Mouse (Mus musculus): ENCODE data around the gene Lta. TPM values are rescaled to one million over a fixed set of nuclear protein-coding genes. Genes with fewer than 3 reads are reported as not detected.

The Lta gene
- polyA plus RNA-seq, 1 experiment from 2014 or later = 1.1 TPM

- WGBS = 8% methylated on average over 8 of the region's 8 CpGs
- peak overlapping the region; percentile 99 for H3K27ac ChIP-seq (ENCODE audit: low read length)
- H3K4me2 ChIP-seq (ENCODE audit: low read length) = peak overlapping the region; percentile 71
- H3K9me3 ChIP-seq (replicated peaks; ENCODE audit: control insufficient read depth, low read length, poor library complexity, severe bottlenecking) = no peaks in the 10 kb centered on the region
- no peak for ATAC-seq
- peaks cover 28% of the 10 kb centered on the region for H3K36me3 ChIP-seq (ENCODE audit: control insufficient read depth, insufficient read depth, low read length)
- peaks cover 29% of the 10 kb centered on the region for H3K4me1 ChIP-seq (ENCODE audit: control insufficient read depth, insufficient read depth, low read length)
- peak overlapping the region; percentile 100 for H3K9ac ChIP-seq (ENCODE audit: low read depth, low read length)
- peak overlapping the region; percentile 99 for H3K4me3 ChIP-seq (ENCODE audit: low read depth, low read length)
- H3K27me3 ChIP-seq (ENCODE audit: control insufficient read depth, insufficient read depth, low read depth, low read length) = no peaks in the 10 kb centered on the region
Measured at GRCm38 (mm10) chr17:35163326-35164081, 41.6 kb downstream of the Lta start.

- H3K27ac ChIP-seq (ENCODE audit: low read length) = peak overlapping the region; percentile 48; the same call in 1 of the 2 replicates
- peak overlapping the region; percentile 100 for H3K9ac ChIP-seq (ENCODE audit: low read depth, low read length)
- H3K36me3 ChIP-seq (ENCODE audit: control insufficient read depth, insufficient read depth, low read length) = peaks cover 35% of the 10 kb centered on the region
- peak overlapping the region; percentile 99 for H3K4me3 ChIP-seq (ENCODE audit: low read depth, low read length)
- no peaks in the 10 kb centered on the region for H3K27me3 ChIP-seq (ENCODE audit: control insufficient read depth, insufficient read depth, low read depth, low read length)
- 30% methylated on average over 12 of the region's 12 CpGs for WGBS
- H3K9me3 ChIP-seq (replicated peaks; ENCODE audit: control insufficient read depth, low read length, poor library complexity, severe bottlenecking) = no peaks in the 10 kb centered on the region
- ATAC-seq = no peak
- peaks cover 29% of the 10 kb centered on the region for H3K4me1 ChIP-seq (ENCODE audit: control insufficient read depth, insufficient read depth, low read length)
- H3K4me2 ChIP-seq (ENCODE audit: low read length) = peak overlapping the region; percentile 71
Measured at GRCm38 (mm10) chr17:35162730-35163129, 42.4 kb downstream of the Lta start.

DNA sequence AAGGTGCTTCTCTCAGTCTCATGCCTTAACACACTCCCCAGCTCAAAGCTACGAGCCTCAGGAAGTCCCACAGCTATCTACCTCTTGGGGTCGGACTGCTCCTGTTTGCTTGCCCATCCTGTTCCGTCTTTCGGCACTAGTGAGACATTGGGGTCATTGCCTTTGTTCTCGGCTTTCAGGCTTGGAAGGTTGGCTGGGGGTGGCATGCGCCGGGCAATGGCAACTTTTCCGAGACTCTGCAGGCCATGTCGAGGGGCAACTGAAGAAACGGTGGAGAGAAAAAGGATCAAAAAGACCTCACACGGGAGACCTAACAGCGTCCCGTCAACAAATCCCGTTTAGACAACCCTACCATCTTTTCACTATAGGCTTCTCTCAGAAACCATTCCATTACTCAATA is 43.0 kb downstream of the Lta start:
- Histone ChIP-seq H3K4me3 (ENCODE audit: low read depth, low read length) (peak overlapping the region; percentile 99), H3K4me2 (ENCODE audit: low read length) (peak overlapping the region; percentile 71), H3K9me3 (replicated peaks; ENCODE audit: control insufficient read depth, low read length, poor library complexity, severe bottlenecking) (no peaks in the 10 kb centered on the region), H3K9ac (ENCODE audit: low read depth, low read length) (peak overlapping the region; percentile 100), H3K36me3 (ENCODE audit: control insufficient read depth, insufficient read depth, low read length) (peaks cover 41% of the 10 kb centered on the region), H3K4me1 (ENCODE audit: control insufficient read depth, insufficient read depth, low read length) (peaks cover 29% of the 10 kb centered on the region), H3K27me3 (ENCODE audit: control insufficient read depth, insufficient read depth, low read depth, low read length) (no peaks in the 10 kb centered on the region), H3K27ac (ENCODE audit: low read length) (no peak overlapping the region)
- 57% methylated on average over 14 of the region's 14 CpGs for WGBS
- no peak for ATAC-seq

DNA sequence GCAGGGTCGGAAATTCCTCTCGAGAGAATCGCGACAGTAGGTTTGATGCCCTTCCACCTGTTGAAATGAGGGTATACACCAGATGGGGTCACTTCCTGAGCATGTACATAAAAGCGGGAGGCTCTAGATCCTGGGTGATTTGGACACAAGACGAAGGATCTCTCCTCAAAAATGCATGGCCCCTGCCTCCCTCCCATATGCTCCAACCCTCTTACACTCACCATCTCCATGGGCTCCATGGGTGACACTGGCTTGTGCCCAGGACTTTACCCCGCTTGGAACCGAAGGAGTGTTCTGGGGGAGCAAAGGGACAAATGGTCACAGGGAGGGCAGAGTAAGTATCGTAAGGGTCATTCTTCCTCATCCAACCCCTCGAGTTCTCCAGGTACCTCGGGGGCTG is 43.7 kb downstream of the Lta start:
- Histone ChIP-seq H3K9me3 (replicated peaks; ENCODE audit: control insufficient read depth, low read length, poor library complexity, severe bottlenecking) (no peaks in the 10 kb centered on the region), H3K4me2 (ENCODE audit: low read length) (peak overlapping the region; percentile 0; the same call in 1 of the 2 replicates), H3K4me1 (ENCODE audit: control insufficient read depth, insufficient read depth, low read length) (peaks cover 26% of the 10 kb centered on the region), H3K36me3 (ENCODE audit: control insufficient read depth, insufficient read depth, low read length) (peaks cover 48% of the 10 kb centered on the region), H3K27me3 (ENCODE audit: control insufficient read depth, insufficient read depth, low read depth, low read length) (no peaks in the 10 kb centered on the region), H3K9ac (ENCODE audit: low read depth, low read length) (no peak overlapping the region), H3K4me3 (ENCODE audit: low read depth, low read length) (no peak overlapping the region), H3K27ac (ENCODE audit: low read length) (no peak overlapping the region)
- WGBS = 88% methylated on average over 11 of the region's 11 CpGs
- no peak for ATAC-seq

DNA sequence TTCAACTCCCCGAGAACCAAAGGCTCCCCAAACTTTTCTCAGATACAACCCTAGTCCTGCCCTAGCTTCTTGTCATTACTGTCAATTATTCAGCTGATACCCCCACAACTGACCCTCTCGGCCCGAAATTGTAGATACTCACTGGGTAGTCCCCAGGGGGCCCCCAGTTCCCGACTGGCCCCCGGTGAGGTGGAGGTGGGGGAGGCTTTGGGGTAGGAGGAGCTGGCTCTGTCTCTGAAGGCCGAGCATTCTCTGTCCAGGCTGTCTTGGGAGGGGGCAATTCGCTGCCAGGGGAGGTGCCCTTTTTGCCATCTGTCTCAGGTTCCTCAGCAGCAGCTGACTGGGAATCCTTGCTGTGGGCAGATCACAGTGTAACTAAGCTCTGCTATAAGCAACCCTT is 45.5 kb downstream of the Lta start:
- WGBS = 87% methylated on average over 7 of the region's 7 CpGs
- no peaks in the 10 kb centered on the region for H3K27me3 ChIP-seq (ENCODE audit: control insufficient read depth, insufficient read depth, low read depth, low read length)

GRCm38 (mm10) chr17:35158850-35159593 is 46.1 kb downstream of the Lta start:
- WGBS = 95% methylated on average over 16 of the region's 16 CpGs
- Histone ChIP-seq H3K27me3 (ENCODE audit: control insufficient read depth, insufficient read depth, low read depth, low read length) (no peaks in the 10 kb centered on the region), H3K27ac (ENCODE audit: low read length) (no peak overlapping the region), H3K4me3 (ENCODE audit: low read depth, low read length) (no peak overlapping the region), H3K36me3 (ENCODE audit: control insufficient read depth, insufficient read depth, low read length) (peaks cover 72% of the 10 kb centered on the region), H3K9me3 (replicated peaks; ENCODE audit: control insufficient read depth, low read length, poor library complexity, severe bottlenecking) (no peaks in the 10 kb centered on the region), H3K4me2 (ENCODE audit: low read length) (no peak overlapping the region), H3K9ac (ENCODE audit: low read depth, low read length) (no peak overlapping the region), H3K4me1 (ENCODE audit: control insufficient read depth, insufficient read depth, low read length) (peaks cover 18% of the 10 kb centered on the region)
- no peak for ATAC-seq

More for the DNA sequence above, 45.5 kb downstream of the Lta start:
- Histone ChIP-seq H3K9ac (ENCODE audit: low read depth, low read length) (no peak overlapping the region), H3K4me3 (ENCODE audit: low read depth, low read length) (no peak overlapping the region), H3K9me3 (replicated peaks; ENCODE audit: control insufficient read depth, low read length, poor library complexity, severe bottlenecking) (no peaks in the 10 kb centered on the region), H3K36me3 (ENCODE audit: control insufficient read depth, insufficient read depth, low read length) (peaks cover 66% of the 10 kb centered on the region), H3K4me2 (ENCODE audit: low read length) (no peak overlapping the region), H3K4me1 (ENCODE audit: control insufficient read depth, insufficient read depth, low read length) (peaks cover 18% of the 10 kb centered on the region), H3K27ac (ENCODE audit: low read length) (no peak overlapping the region)
- ATAC-seq = no peak

DNA sequence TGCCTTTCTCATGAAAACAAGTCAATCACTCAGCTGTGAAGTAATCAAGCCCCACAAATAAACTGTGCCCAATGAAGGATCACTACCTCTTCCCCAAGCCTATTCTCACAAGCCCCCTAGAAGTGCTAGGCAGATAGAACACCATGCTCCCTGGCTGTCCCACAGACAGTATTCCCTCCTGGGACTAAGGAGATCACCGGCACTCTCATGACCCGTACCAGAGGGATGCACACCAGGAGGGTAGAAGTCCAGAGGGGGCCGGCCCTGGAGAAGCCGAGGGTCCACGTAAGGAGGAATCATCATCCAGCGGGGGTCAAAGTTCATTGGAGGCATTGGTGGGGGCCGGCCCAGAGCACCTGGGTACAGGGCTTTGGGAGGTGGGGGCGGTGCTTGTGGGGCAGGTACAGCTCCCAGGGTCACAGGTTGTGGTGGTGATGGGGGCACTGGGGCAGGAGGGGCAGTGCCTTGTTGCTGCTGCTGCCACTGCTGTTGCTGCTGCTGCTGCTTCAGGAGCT is 47.4 kb downstream of the Lta start:
- no peak for ATAC-seq
- 92% methylated on average over 8 of the region's 8 CpGs for WGBS
- no peak overlapping the region for H3K4me2 ChIP-seq (ENCODE audit: low read length)
- H3K4me3 ChIP-seq (ENCODE audit: low read depth, low read length) = no peak overlapping the region
- H3K27me3 ChIP-seq (ENCODE audit: control insufficient read depth, insufficient read depth, low read depth, low read length) = no peaks in the 10 kb centered on the region
- H3K9me3 ChIP-seq (replicated peaks; ENCODE audit: control insufficient read depth, low read length, poor library complexity, severe bottlenecking) = no peaks in the 10 kb centered on the region
- peaks cover 84% of the 10 kb centered on the region for H3K36me3 ChIP-seq (ENCODE audit: control insufficient read depth, insufficient read depth, low read length)
- peaks cover 12% of the 10 kb centered on the region for H3K4me1 ChIP-seq (ENCODE audit: control insufficient read depth, insufficient read depth, low read length)
- no peak overlapping the region for H3K9ac ChIP-seq (ENCODE audit: low read depth, low read length)
- H3K27ac ChIP-seq (ENCODE audit: low read length) = no peak overlapping the region

DNA sequence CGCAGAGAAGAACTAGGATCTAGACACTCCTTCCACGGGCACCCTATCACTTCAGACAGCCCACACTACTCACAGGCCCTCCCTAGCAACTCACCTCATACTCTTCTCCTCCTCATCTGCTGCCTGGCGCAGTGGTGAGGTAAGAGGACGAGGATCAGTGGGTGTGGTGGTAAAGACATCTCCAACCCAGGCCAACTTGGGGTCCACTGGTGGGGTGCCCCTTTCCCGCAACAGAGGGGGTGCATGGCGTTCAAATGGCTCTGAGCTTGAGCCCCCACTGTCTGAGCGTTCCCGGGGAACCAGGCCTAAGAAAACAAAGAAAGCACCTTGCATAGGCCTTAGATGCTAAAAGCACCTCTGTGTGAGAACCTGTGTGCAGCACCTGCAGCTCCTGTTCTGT is 47.9 kb downstream of the Lta start:
- peaks cover 88% of the 10 kb centered on the region for H3K36me3 ChIP-seq (ENCODE audit: control insufficient read depth, insufficient read depth, low read length)
- no peak overlapping the region for H3K4me2 ChIP-seq (ENCODE audit: low read length)
- no peak overlapping the region for H3K9ac ChIP-seq (ENCODE audit: low read depth, low read length)
- WGBS = 94% methylated on average over 8 of the region's 8 CpGs
- H3K4me1 ChIP-seq (ENCODE audit: control insufficient read depth, insufficient read depth, low read length) = peaks cover 8% of the 10 kb centered on the region
- H3K27me3 ChIP-seq (ENCODE audit: control insufficient read depth, insufficient read depth, low read depth, low read length) = no peaks in the 10 kb centered on the region
- no peak for ATAC-seq
- no peaks in the 10 kb centered on the region for H3K9me3 ChIP-seq (replicated peaks; ENCODE audit: control insufficient read depth, low read length, poor library complexity, severe bottlenecking)
- H3K4me3 ChIP-seq (ENCODE audit: low read depth, low read length) = no peak overlapping the region
- H3K27ac ChIP-seq (ENCODE audit: low read length) = no peak overlapping the region
